In the genomic region with DNA sequence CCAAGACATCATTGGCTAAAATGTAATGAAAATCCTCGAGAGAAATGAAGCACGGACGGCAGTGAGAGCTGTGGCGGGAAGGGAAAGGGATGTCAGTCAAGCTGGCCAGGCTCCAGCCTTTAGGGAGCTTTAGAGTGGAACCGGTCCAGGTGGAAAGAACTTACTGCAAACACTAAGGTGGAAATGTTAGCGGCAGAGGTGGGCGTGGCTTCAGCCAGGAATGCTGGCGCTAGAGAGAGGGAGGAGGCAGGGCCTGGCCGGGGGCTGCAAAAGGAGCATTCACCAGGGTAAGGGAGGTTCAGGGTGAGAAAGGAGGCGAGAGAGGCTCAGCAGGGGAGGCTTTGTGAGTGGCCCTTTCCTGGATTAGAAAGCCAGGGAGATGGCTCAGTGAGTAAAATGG, we compare ENCODE assay signal across 7 mouse cellular contexts. TPM values are rescaled to one million over a fixed set of nuclear protein-coding genes. Genes with fewer than 3 reads are reported as not detected.
DNase-seq lines count a peak whose midpoint lies in the region; ATAC-seq and TF ChIP-seq lines count a peak whose summit lies in the region.

No protein-coding gene starts in this region.

- H3K4me1 ChIP-seq in hindbrain, embryonic 15.5 days (replicated peaks), result peaks cover 3% of the 10 kb centered on the region; the same call in 1 of the 2 replicates
- no peaks in the 10 kb centered on the region for H3K4me1 ChIP-seq in liver, adult 2 months (ENCODE audit: control insufficient read depth, insufficient read depth, low read length)

- no peak overlapping the region for H3K27ac ChIP-seq in hindbrain, embryonic 15.5 days (replicated peaks)
- H3K27ac ChIP-seq in liver, adult 2 months (replicated peaks; ENCODE audit: insufficient read depth, low read depth, low read length), result no peak overlapping the region

- DNase-seq in urinary bladder, postnatal 25 days (ENCODE audit: low spot score), result peak; percentile 26
- no peak for DNase-seq in urinary bladder, adult 2 months (ENCODE audit: low spot score)
- peak; percentile 29 for DNase-seq in liver, adult 2 months (ENCODE audit: extremely low read depth, low read depth, low spot score)
- peak; percentile 36 for DNase-seq in retina, embryonic 14.5 days (ENCODE audit: low spot score)
- DNase-seq in T-cell, adult 2 months (ENCODE audit: low spot score), result no peak
- no peak for DNase-seq in left cerebral cortex, postnatal 25 days (ENCODE audit: low spot score in 2 of 2)

- TF ChIP-seq CTCF in liver, adult 2 months (IDR thresholded peaks at IDR 0.05; ENCODE audit: low read depth, low read length), result no peak

- no peak overlapping the region; the same call in 1 of the 2 replicates for H3K4me3 ChIP-seq in hindbrain, embryonic 15.5 days
- no peak overlapping the region for H3K4me3 ChIP-seq in liver, adult 2 months (ENCODE audit: insufficient read depth, low read depth, low read length)

- H3K9me3 ChIP-seq in hindbrain, embryonic 15.5 days, result no peaks in the 10 kb centered on the region

- TF ChIP-seq POLR2A in liver, adult 2 months (IDR thresholded peaks at IDR 0.05; ENCODE audit: extremely low read depth, insufficient read depth, low read length), result no peak

- no peaks in the 10 kb centered on the region for H3K27me3 ChIP-seq in hindbrain, embryonic 15.5 days
- H3K27me3 ChIP-seq in liver, adult 2 months (ENCODE audit: control insufficient read depth, insufficient read depth, low read length), result no peaks in the 10 kb centered on the region

- H3K9ac ChIP-seq in hindbrain, embryonic 15.5 days, result no peak overlapping the region
- H3K9ac ChIP-seq in liver, adult 2 months (ENCODE audit: low read depth, low read length), result no peak overlapping the region

- 2% methylated on average over 10 of the region's 10 CpGs for WGBS in hindbrain, embryonic 15.5 days
- 14% methylated on average over 10 of the region's 10 CpGs for WGBS in liver, adult 2 months

- H3K4me2 ChIP-seq in hindbrain, embryonic 15.5 days, result peak overlapping the region; percentile 35

- H3K79me2 ChIP-seq in liver, adult 2 months (ENCODE audit: control insufficient read depth, insufficient read depth, low read length), result no peaks in the 10 kb centered on the region

- no peak for ATAC-seq in hindbrain, embryonic 15.5 days (ENCODE audit: low FRiP score, low read depth)

- no peaks in the 10 kb centered on the region for H3K36me3 ChIP-seq in hindbrain, embryonic 15.5 days
- no peaks in the 10 kb centered on the region for H3K36me3 ChIP-seq in liver, adult 2 months (ENCODE audit: control insufficient read depth, insufficient read depth, low read length)

- intact Hi-C loops in left cerebral cortex, postnatal 25 days (cut with DNase I), result loop anchor here (10.0 kb wide), 1 partner anchor 256 kb away; no protein-coding TSS in a partner anchor

RNA-seq across cellular contexts. Expression of gene Mrpl4, which starts 11.7 kb away (rescaled TPM):
- polyA plus RNA-seq in urinary bladder, adult 2 months (2012; rRNA removed), result 78.8 and 88.8 TPM in 2 replicates
- 109 and 114 TPM in 2 replicates for polyA plus RNA-seq in hindbrain, embryonic 15.5 days (2015; fragmentation: Nextera tagmentation; extraction: Ambion mirVana)
- total RNA-seq in liver, adult 2 months (2014; rRNA removed), result 16.0 and 21.9 TPM in 2 replicates
- polyA plus RNA-seq in liver, adult 2 months (2012; rRNA removed), result 72.4 and 79.8 TPM in 2 replicates
- total RNA-seq in left cerebral cortex, postnatal 25 days (2021), result 10 to 100 TPM; 61.5 to 64.2 TPM

RNA-seq across cellular contexts. Expression of gene S1pr2, which starts 14.3 kb away (rescaled TPM):
- polyA plus RNA-seq in urinary bladder, adult 2 months (2012; rRNA removed), result 11.6 and 11.7 TPM in 2 replicates
- polyA plus RNA-seq in hindbrain, embryonic 15.5 days (2015; fragmentation: Nextera tagmentation; extraction: Ambion mirVana), result 8.5 and 10.8 TPM in 2 replicates
- total RNA-seq in liver, adult 2 months (2014; rRNA removed), result 1.2 and 2.1 TPM in 2 replicates
- 2.9 and 3.9 TPM in 2 replicates for polyA plus RNA-seq in liver, adult 2 months (2012; rRNA removed)
- total RNA-seq in left cerebral cortex, postnatal 25 days (2021), result 1 to 10 TPM; 2.2 to 2.8 TPM

RNA-seq across cellular contexts. Expression of gene Icam1, which starts 24.9 kb away (rescaled TPM):
- polyA plus RNA-seq in urinary bladder, adult 2 months (2012; rRNA removed), result 27.4 and 28.7 TPM in 2 replicates
- polyA plus RNA-seq in hindbrain, embryonic 15.5 days (2015; fragmentation: Nextera tagmentation; extraction: Ambion mirVana), result 3.4 and 3.9 TPM in 2 replicates
- 8.6 and 9.6 TPM in 2 replicates for total RNA-seq in liver, adult 2 months (2014; rRNA removed)
- 5.8 and 11.6 TPM in 2 replicates for polyA plus RNA-seq in liver, adult 2 months (2012; rRNA removed)
- total RNA-seq in left cerebral cortex, postnatal 25 days (2021), result 1 to 10 TPM; 3.3 to 3.5 TPM

RNA-seq across cellular contexts. Expression of gene Dnmt1, which starts 31.2 kb away (rescaled TPM):
- 19.1 and 19.7 TPM in 2 replicates for polyA plus RNA-seq in urinary bladder, adult 2 months (2012; rRNA removed)
- polyA plus RNA-seq in hindbrain, embryonic 15.5 days (2015; fragmentation: Nextera tagmentation; extraction: Ambion mirVana), result 60.5 and 63.9 TPM in 2 replicates
- total RNA-seq in liver, adult 2 months (2014; rRNA removed), result 5.3 and 6.6 TPM in 2 replicates
- polyA plus RNA-seq in liver, adult 2 months (2012; rRNA removed), result 4.4 and 5.5 TPM in 2 replicates
- 10 to 100 TPM; 40.0 to 42.9 TPM for total RNA-seq in left cerebral cortex, postnatal 25 days (2021)

RNA-seq across cellular contexts. Expression of gene Icam4, which starts 38.3 kb away (rescaled TPM):
- polyA plus RNA-seq in urinary bladder, adult 2 months (2012; rRNA removed), result 1.1 and 1.5 TPM in 2 replicates
- not detected in 2 replicates for polyA plus RNA-seq in hindbrain, embryonic 15.5 days (2015; fragmentation: Nextera tagmentation; extraction: Ambion mirVana)
- total RNA-seq in liver, adult 2 months (2014; rRNA removed), result 0.28 TPM in 1 of 2 replicates, not detected in the other
- polyA plus RNA-seq in liver, adult 2 months (2012; rRNA removed), result 0.62 and 0.81 TPM in 2 replicates
- 1 to 10 TPM in 1 of 2 experiments, under 1 TPM in 1; 0.80 to 1.1 TPM for total RNA-seq in left cerebral cortex, postnatal 25 days (2021)

Comparison
In these comparisons a context has a peak if more than half of its experiments do, and no peak if none do; other contexts are left out.
1. DNase-seq: peak in urinary bladder, postnatal 25 days (single experiment), liver, adult 2 months (single experiment) and retina, embryonic 14.5 days (single experiment); none in urinary bladder, adult 2 months (single experiment), T-cell, adult 2 months (single experiment) and left cerebral cortex, postnatal 25 days (0 of 2).